Mouse (Mus musculus): ENCODE measurements around the gene C1ql2. TPM values are rescaled to one million over a fixed set of nuclear protein-coding genes. Genes with fewer than 3 reads are reported as not detected.
A peak's percentile ranks its signal among the peaks of the same experiment; 100 is the strongest.

C1ql2 gene
- total and polyA plus RNA-seq, 3 experiments, result not detected

DNA sequence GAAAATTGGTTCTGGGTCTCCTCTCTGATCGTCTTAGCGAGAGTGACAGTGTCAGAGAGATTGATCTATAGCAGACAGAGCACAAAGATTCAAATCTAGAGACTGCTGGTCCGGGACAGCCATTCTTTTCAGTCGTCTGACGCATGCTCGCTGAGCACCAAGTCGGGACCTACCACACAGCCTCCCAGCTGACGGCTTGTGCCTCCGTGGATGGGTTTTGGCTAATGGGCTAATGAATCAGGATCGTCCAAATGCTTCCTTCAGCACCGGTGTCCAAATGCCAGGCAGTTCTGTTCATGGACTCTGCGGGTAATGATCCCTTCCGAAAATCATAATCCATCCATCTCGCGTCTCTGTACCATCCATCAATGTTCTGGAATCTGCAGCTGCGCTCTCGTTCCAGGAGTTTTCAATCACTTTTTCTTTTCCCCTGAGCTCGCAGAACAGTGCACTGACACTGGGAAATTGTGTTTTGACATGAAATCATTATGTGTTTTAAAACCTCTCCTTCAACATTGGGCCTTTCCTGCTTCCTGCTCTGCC, 44.7 kb downstream of the C1ql2 start:
- TF ChIP-seq GABPA (IDR thresholded peaks at IDR 0.05; ENCODE audit: low read depth, low read length) (no peak), UBTF (IDR thresholded peaks at IDR 0.05; ENCODE audit: borderline replicate concordance, insufficient read depth, low read depth, low read length) (no peak), MXI1 (IDR thresholded peaks at IDR 0.05; ENCODE audit: low read depth, low read length) (no peak), USF1 (IDR thresholded peaks at IDR 0.05; ENCODE audit: low read depth, low read length) (no peak), CTCF (IDR thresholded peaks at IDR 0.05 in 2 of 3, conservative IDR thresholded peaks at IDR 0.05 in 1 of 3; ENCODE audit: control insufficient read depth in 1 of 3, insufficient read depth in 1 of 3, low read depth in 2 of 3, low read length in 3 of 3, poor library complexity in 1 of 3, severe bottlenecking in 1 of 3) (no peak), MEF2A (IDR thresholded peaks at IDR 0.05; ENCODE audit: extremely low read depth, insufficient replicate concordance, low read depth, low read length, poor library complexity, severe bottlenecking) (no peak), ETS1 (IDR thresholded peaks at IDR 0.05; ENCODE audit: low read depth, low read length) (no peak), POLR2A (IDR thresholded peaks at IDR 0.05; ENCODE audit: control insufficient read depth in 1 of 2, insufficient read depth in 1 of 2, low read depth in 1 of 2, low read length in 2 of 2, poor library complexity in 1 of 2) (no peak), POLR2AphosphoS5 (IDR thresholded peaks at IDR 0.05; ENCODE audit: borderline replicate concordance, low read depth, low read length) (no peak), CHD1 (IDR thresholded peaks at IDR 0.05; ENCODE audit: low read depth, low read length) (no peak), NELFE (IDR thresholded peaks at IDR 0.05; ENCODE audit: low read depth, low read length) (no peak)
- Histone ChIP-seq H3K27me3 (ENCODE audit: control insufficient read depth in 1 of 2, insufficient read depth in 2 of 2, low read length in 2 of 2) (no peaks in the 10 kb centered on the region), H3K4me3 (ENCODE audit: control insufficient read depth in 1 of 2, insufficient read depth in 1 of 2, low read depth in 2 of 2, low read length in 2 of 2) (no peak overlapping the region), H3K9me3 (replicated peaks; ENCODE audit: insufficient read depth, low read length) (no peaks in the 10 kb centered on the region), H3K27ac (ENCODE audit: control insufficient read depth, low read depth, low read length) (no peak overlapping the region), H3K79me2 (ENCODE audit: control insufficient read depth, insufficient read depth, low read length, poor library complexity) (no peaks in the 10 kb centered on the region), H3K4me1 (ENCODE audit: control insufficient read depth in 1 of 2, insufficient read depth in 2 of 2, low read length in 2 of 2) (no peaks in the 10 kb centered on the region), H3K9ac (ENCODE audit: control insufficient read depth, low read depth, low read length, poor library complexity, severe bottlenecking) (no peak overlapping the region), H3K36me3 (ENCODE audit: control insufficient read depth in 1 of 2, insufficient read depth in 2 of 2, low read length in 2 of 2) (no peaks in the 10 kb centered on the region)
- DNase-seq (ENCODE audit: low read depth, low spot score), result no peak

DNA sequence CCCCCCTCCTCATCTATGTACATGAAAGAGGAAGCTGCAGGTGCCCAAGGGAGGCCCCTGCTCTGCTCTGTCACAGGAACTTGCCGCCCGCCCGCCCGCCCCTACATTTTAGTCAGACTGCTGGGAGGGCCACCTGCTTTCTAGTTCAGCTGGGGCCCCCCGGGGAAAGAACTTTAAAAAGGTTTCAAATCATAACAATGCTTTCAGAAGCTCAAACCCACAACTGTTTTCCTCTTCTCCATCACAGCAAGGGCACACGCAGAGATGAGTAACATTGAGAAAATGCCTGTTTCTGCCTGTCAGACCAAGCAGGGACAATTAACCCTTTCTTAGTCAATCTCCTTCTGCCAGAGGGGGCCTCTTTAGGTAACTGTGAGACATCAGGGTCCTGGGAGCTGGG, 49.4 kb downstream of the C1ql2 start:
- Histone ChIP-seq H3K4me3 (ENCODE audit: control insufficient read depth in 1 of 2, insufficient read depth in 1 of 2, low read depth in 2 of 2, low read length in 2 of 2) (no peak overlapping the region), H3K27me3 (ENCODE audit: control insufficient read depth in 1 of 2, insufficient read depth in 2 of 2, low read length in 2 of 2) (no peaks in the 10 kb centered on the region), H3K36me3 (ENCODE audit: control insufficient read depth in 1 of 2, insufficient read depth in 2 of 2, low read length in 2 of 2) (no peaks in the 10 kb centered on the region), H3K9ac (ENCODE audit: control insufficient read depth, low read depth, low read length, poor library complexity, severe bottlenecking) (no peak overlapping the region), H3K27ac (ENCODE audit: control insufficient read depth, low read depth, low read length) (no peak overlapping the region), H3K79me2 (ENCODE audit: control insufficient read depth, insufficient read depth, low read length, poor library complexity) (no peaks in the 10 kb centered on the region), H3K9me3 (replicated peaks; ENCODE audit: insufficient read depth, low read length) (no peaks in the 10 kb centered on the region), H3K4me1 (ENCODE audit: control insufficient read depth in 1 of 2, insufficient read depth in 2 of 2, low read length in 2 of 2) (no peaks in the 10 kb centered on the region)
- TF ChIP-seq POLR2A (IDR thresholded peaks at IDR 0.05; ENCODE audit: control insufficient read depth in 1 of 2, insufficient read depth in 1 of 2, low read depth in 1 of 2, low read length in 2 of 2, poor library complexity in 1 of 2) (no peak), CTCF (IDR thresholded peaks at IDR 0.05 in 2 of 3, conservative IDR thresholded peaks at IDR 0.05 in 1 of 3; ENCODE audit: control insufficient read depth in 1 of 3, insufficient read depth in 1 of 3, low read depth in 2 of 3, low read length in 3 of 3, poor library complexity in 1 of 3, severe bottlenecking in 1 of 3) (no peak), E2F4 (IDR thresholded peaks at IDR 0.05; ENCODE audit: borderline replicate concordance, low read depth, low read length) (no peak)
- DNase-seq (ENCODE audit: low read depth, low spot score), result no peak

DNA sequence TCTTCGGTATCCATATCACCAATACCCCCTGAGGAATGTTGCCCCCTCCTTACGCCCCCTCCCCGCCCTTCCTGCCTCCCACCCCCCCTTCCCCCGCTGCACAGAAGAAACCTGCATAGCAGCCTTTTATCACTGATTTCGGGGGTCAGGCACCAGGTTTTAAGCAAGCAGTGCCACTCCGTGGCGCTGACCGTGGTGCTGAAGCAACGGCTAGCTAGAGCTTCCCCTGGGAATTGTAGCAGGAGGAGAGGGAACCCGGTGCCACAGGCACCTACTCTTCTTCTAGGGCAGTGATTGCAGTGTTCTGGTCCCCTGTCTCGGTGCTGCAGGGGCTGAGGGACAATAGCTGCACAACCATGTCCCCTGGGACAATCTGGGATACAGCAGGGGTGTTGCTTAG, 50.0 kb downstream of the C1ql2 start:
- Histone ChIP-seq H3K9ac (ENCODE audit: control insufficient read depth, low read depth, low read length, poor library complexity, severe bottlenecking) (no peak overlapping the region), H3K79me2 (ENCODE audit: control insufficient read depth, insufficient read depth, low read length, poor library complexity) (no peaks in the 10 kb centered on the region), H3K27me3 (ENCODE audit: control insufficient read depth in 1 of 2, insufficient read depth in 2 of 2, low read length in 2 of 2) (no peaks in the 10 kb centered on the region), H3K27ac (ENCODE audit: control insufficient read depth, low read depth, low read length) (no peak overlapping the region), H3K4me3 (ENCODE audit: control insufficient read depth in 1 of 2, insufficient read depth in 1 of 2, low read depth in 2 of 2, low read length in 2 of 2) (no peak overlapping the region), H3K36me3 (ENCODE audit: control insufficient read depth in 1 of 2, insufficient read depth in 2 of 2, low read length in 2 of 2) (no peaks in the 10 kb centered on the region), H3K9me3 (replicated peaks; ENCODE audit: insufficient read depth, low read length) (no peaks in the 10 kb centered on the region), H3K4me1 (ENCODE audit: control insufficient read depth in 1 of 2, insufficient read depth in 2 of 2, low read length in 2 of 2) (no peaks in the 10 kb centered on the region)
- peak; percentile 25 for DNase-seq (ENCODE audit: low read depth, low spot score)
- no peak for TF ChIP-seq ZMIZ1 (IDR thresholded peaks at IDR 0.05; ENCODE audit: low read depth, low read length)
- no peak for TF ChIP-seq MEF2A (IDR thresholded peaks at IDR 0.05; ENCODE audit: extremely low read depth, insufficient replicate concordance, low read depth, low read length, poor library complexity, severe bottlenecking)
- TF ChIP-seq MAZ (IDR thresholded peaks at IDR 0.05; ENCODE audit: low read depth, low read length), result no peak
